Mouse (Mus musculus) kidney, embryonic 15.5 days (tissue): ENCODE data around the gene Appl2. TPM values are rescaled to one million over a fixed set of nuclear protein-coding genes. Genes with fewer than 3 reads are reported as not detected.

Experiments
- polyA plus RNA-seq: library from polyadenylated mRNA; unstranded; fragments of >200 nt; fragmentation: Nextera tagmentation; extraction: Ambion mirVana; gene quantifications from 2 replicates; pipeline ENCODE4 v1.2.1, GENCODE M21; 2015

The Appl2 gene
- polyA plus RNA-seq, 1 experiment from 2014 or later = 44.8 TPM

Other genes with a start within 250 kb of the Appl2 start
- gene Aldh1l2, start 114.6 kb downstream of the Appl2 start, polyA plus RNA-seq = 0.79 and 0.99 TPM in 2 replicates
- gene Washc4, start 105.0 kb downstream of the Appl2 start, polyA plus RNA-seq = 34.0 and 37.5 TPM in 2 replicates
- gene 1500009L16Rik, start 74.1 kb upstream of the Appl2 start, polyA plus RNA-seq = 36.3 and 36.6 TPM in 2 replicates